Mouse (Mus musculus) ES-Bruce4 (cell line): ENCODE measurements at regions not wholly inside any gene's neighbourhood (a gene's known extent, or its start where the extent isn't known, plus 50 kb on each side); places are given as distances from the start of the nearest gene placed in this dataset.

Experiments
- CTCF ChIP-seq: IDR thresholded peaks from one replicate; pipeline ENCODE4 v1.8.1; 2011; ENCODE audit warnings: low read depth, low read length
- EP300 ChIP-seq: IDR thresholded peaks from 2 replicates; pipeline ENCODE4 v1.6.1; 2011; ENCODE audit warnings: low read depth, low read length; ENCODE audit not compliant: insufficient read depth
- POLR2A ChIP-seq: IDR thresholded peaks from one replicate; pipeline ENCODE4 v1.8.1; 2011; ENCODE audit warnings: low read length; ENCODE audit not compliant: insufficient read depth

GRCm38 (mm10) chr13:71532796-71533351 is 430.6 kb downstream of the Irx1 start:
- TF ChIP-seq CTCF: no peak
- TF ChIP-seq POLR2A: no peak
- no peak for TF ChIP-seq EP300
